In the genomic region with DNA sequence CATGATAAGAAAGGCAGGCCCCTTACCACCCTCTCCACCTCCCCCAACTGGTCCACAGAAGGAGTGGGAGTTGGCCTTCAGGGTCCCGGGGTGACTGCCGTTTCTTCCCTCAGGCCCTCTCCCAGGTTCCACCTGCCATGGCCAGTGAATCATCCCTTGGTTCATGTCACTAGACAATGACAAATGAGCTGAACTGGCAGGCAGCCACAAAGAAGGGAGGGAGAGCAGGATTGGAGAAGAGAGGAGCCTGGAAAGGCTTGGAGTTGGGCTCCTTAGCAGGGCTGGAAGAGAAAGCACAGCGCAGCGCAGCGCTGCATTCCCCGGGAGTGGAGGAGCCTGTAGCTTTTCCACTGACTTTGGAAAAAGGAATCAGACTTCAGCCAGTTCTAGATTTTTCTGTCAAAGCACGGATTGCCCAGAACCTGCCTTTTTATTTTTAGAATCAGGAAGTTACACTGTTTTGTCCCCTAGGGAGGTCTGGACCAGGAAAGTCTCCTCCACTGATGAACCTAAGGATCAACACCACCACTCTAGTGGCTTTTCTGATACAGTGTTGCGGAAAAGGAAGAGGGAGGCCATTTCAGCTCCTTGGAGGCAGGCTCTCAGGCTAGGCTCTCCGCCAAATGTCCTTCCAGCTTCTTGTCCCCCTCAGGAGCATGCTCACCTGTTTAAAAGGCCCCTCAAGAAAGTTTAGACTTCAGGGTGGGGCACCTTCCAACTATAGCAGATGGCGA, we compare ENCODE assay signal across 8 mouse cellular contexts. TPM values are rescaled to one million over a fixed set of nuclear protein-coding genes. Genes with fewer than 3 reads are reported as not detected.
DNase-seq lines count a peak whose midpoint lies in the region; ATAC-seq and TF ChIP-seq lines count a peak whose summit lies in the region.

No protein-coding gene starts in this region.

- H3K4me2 ChIP-seq in lung, embryonic 14.5 days, result 0 out of 2 replicates have a peak overlapping the region, but pooled peaks have one; percentile 15
- peak overlapping the region; percentile 11 for H3K4me2 ChIP-seq in heart, embryonic 16.5 days (ENCODE audit: low read depth, low read length)
- H3K4me2 ChIP-seq in stomach, embryonic 15.5 days, result peak overlapping the region; percentile 19; the same call in 1 of the 2 replicates
- H3K4me2 ChIP-seq in forebrain, embryonic 14.5 days (ENCODE audit: low read length), result no peak overlapping the region

- H3K9ac ChIP-seq in lung, embryonic 14.5 days, result no peak overlapping the region
- H3K9ac ChIP-seq in heart, embryonic 16.5 days (ENCODE audit: low read length), result peak overlapping the region; percentile 49
- no peak overlapping the region for H3K9ac ChIP-seq in stomach, embryonic 15.5 days
- H3K9ac ChIP-seq in forebrain, embryonic 14.5 days (ENCODE audit: low read length), result no peak overlapping the region

- H3K36me3 ChIP-seq in lung, embryonic 14.5 days (ENCODE audit: insufficient read depth), result no peaks in the 10 kb centered on the region
- H3K36me3 ChIP-seq in heart, embryonic 16.5 days (ENCODE audit: control insufficient read depth, insufficient read depth), result no peaks in the 10 kb centered on the region
- no peaks in the 10 kb centered on the region for H3K36me3 ChIP-seq in stomach, embryonic 15.5 days
- H3K36me3 ChIP-seq in forebrain, embryonic 14.5 days (ENCODE audit: control insufficient read depth, insufficient read depth, low read length), result no peaks in the 10 kb centered on the region

- H3K4me3 ChIP-seq in lung, embryonic 14.5 days (ENCODE audit: low read depth, low read length), result no peak overlapping the region
- H3K4me3 ChIP-seq in heart, embryonic 16.5 days (ENCODE audit: low read length), result no peak overlapping the region
- H3K4me3 ChIP-seq in stomach, embryonic 15.5 days (replicated peaks), result no peak overlapping the region
- no peak overlapping the region for H3K4me3 ChIP-seq in forebrain, embryonic 14.5 days (ENCODE audit: low read depth, low read length)

- 43% methylated on average over 10 of the region's 10 CpGs for WGBS in lung, embryonic 14.5 days
- WGBS in heart, embryonic 16.5 days, result 46% methylated on average over 10 of the region's 10 CpGs
- WGBS in stomach, embryonic 15.5 days, result 36% methylated on average over 10 of the region's 10 CpGs
- WGBS in forebrain, embryonic 14.5 days, result 75% methylated on average over 10 of the region's 10 CpGs

- H3K27me3 ChIP-seq in lung, embryonic 14.5 days (ENCODE audit: insufficient read depth, low read length), result no peaks in the 10 kb centered on the region
- H3K27me3 ChIP-seq in heart, embryonic 16.5 days (ENCODE audit: control insufficient read depth, insufficient read depth, low read length), result no peaks in the 10 kb centered on the region
- H3K27me3 ChIP-seq in stomach, embryonic 15.5 days (replicated peaks), result no peaks in the 10 kb centered on the region
- 0 out of 2 replicates have a peak, but pooled peaks cover 4% of the 10 kb centered on the region for H3K27me3 ChIP-seq in forebrain, embryonic 14.5 days (replicated peaks; ENCODE audit: control insufficient read depth, insufficient read depth, low read length)

- no peak for TF ChIP-seq CTCF in lung, embryonic 14.5 days (IDR thresholded peaks at IDR 0.05; ENCODE audit: low read depth)

- H3K4me1 ChIP-seq in lung, embryonic 14.5 days (ENCODE audit: insufficient read depth), result peaks cover 49% of the 10 kb centered on the region
- peaks cover 56% of the 10 kb centered on the region for H3K4me1 ChIP-seq in heart, embryonic 16.5 days (ENCODE audit: control insufficient read depth, insufficient read depth, low read length)
- H3K4me1 ChIP-seq in stomach, embryonic 15.5 days, result peaks cover 50% of the 10 kb centered on the region
- H3K4me1 ChIP-seq in forebrain, embryonic 14.5 days (ENCODE audit: control insufficient read depth, insufficient read depth, low read length), result peaks cover 11% of the 10 kb centered on the region

- H3K27ac ChIP-seq in lung, embryonic 14.5 days (ENCODE audit: low read depth), result peak overlapping the region; percentile 61
- H3K27ac ChIP-seq in heart, embryonic 16.5 days (ENCODE audit: low read length), result peak overlapping the region; percentile 78
- H3K27ac ChIP-seq in stomach, embryonic 15.5 days, result peak overlapping the region; percentile 72
- no peak overlapping the region for H3K27ac ChIP-seq in forebrain, embryonic 14.5 days (ENCODE audit: low read depth, low read length)

- ATAC-seq in lung, embryonic 14.5 days (ENCODE audit: insufficient read depth), result 0 out of 2 replicates have a peak, but pooled peaks have one; percentile 22
- no peak for ATAC-seq in heart, embryonic 16.5 days (replicated peaks; ENCODE audit: extremely low read depth, insufficient read depth, low FRiP score)
- ATAC-seq in stomach, embryonic 15.5 days (ENCODE audit: insufficient read depth, low FRiP score, low read depth), result peak; percentile 23; the same call in 1 of the 2 replicates
- ATAC-seq in forebrain, embryonic 14.5 days, result no peak
- ATAC-seq in activated CD4-positive, CD25-positive, alpha-beta regulatory T cell, adult 4 months, result no peak

- peak; percentile 83 for DNase-seq in lung, embryonic 14.5 days
- DNase-seq in lung, postnatal 25 days (ENCODE audit: low spot score), result no peak
- peak; percentile 37 to 74 for DNase-seq in adrenal gland, postnatal 4 days (ENCODE audit: low spot score in 2 of 2)
- peak; percentile 81 to 84 for DNase-seq in kidney, postnatal 4 days
- DNase-seq in forebrain, embryonic 14.5 days (ENCODE audit: low spot score), result no peak

- no peaks in the 10 kb centered on the region for H3K9me3 ChIP-seq in lung, embryonic 14.5 days (ENCODE audit: low read depth, low read length)
- H3K9me3 ChIP-seq in heart, embryonic 16.5 days (replicated peaks; ENCODE audit: control insufficient read depth, low read length), result no peaks in the 10 kb centered on the region
- H3K9me3 ChIP-seq in stomach, embryonic 15.5 days, result no peaks in the 10 kb centered on the region
- H3K9me3 ChIP-seq in forebrain, embryonic 14.5 days (replicated peaks; ENCODE audit: control insufficient read depth, low read length), result no peaks in the 10 kb centered on the region

RNA-seq across cellular contexts. Expression of a gene that starts 4.0 kb away (rescaled TPM):
- polyA plus RNA-seq in lung, embryonic 14.5 days (2014; fragmentation: Nextera tagmentation; extraction: Ambion mirVana), result 14.3 and 15.4 TPM in 2 replicates
- total RNA-seq in adrenal gland, postnatal 4 days (2021), result 10 to 100 TPM; 16.7 to 19.8 TPM
- 9.5 and 9.7 TPM in 2 replicates for polyA plus RNA-seq in heart, embryonic 16.5 days (2015; fragmentation: Nextera tagmentation; extraction: Ambion mirVana)
- 10.5 TPM in 2 replicates for polyA plus RNA-seq in stomach, embryonic 15.5 days (2015; fragmentation: Nextera tagmentation; extraction: Ambion mirVana)
- 1.9 and 2.9 TPM in 2 replicates for polyA plus RNA-seq in forebrain, embryonic 14.5 days (2014; fragmentation: Nextera tagmentation; extraction: Ambion mirVana)
- 10 to 100 TPM; 41.7 to 60.6 TPM for polyA plus RNA-seq in activated CD4-positive, CD25-positive, alpha-beta regulatory T cell, adult 4 months (2017; shearing (Covaris generic))

Comparison
In these comparisons a context has a peak if more than half of its experiments do, and no peak if none do; other contexts are left out.
1. DNase-seq: peak in lung, embryonic 14.5 days (single experiment), adrenal gland, postnatal 4 days (2 of 2) and kidney, postnatal 4 days (2 of 2); none in lung, postnatal 25 days (single experiment) and forebrain, embryonic 14.5 days (single experiment).
2. ATAC-seq: peak in lung, embryonic 14.5 days (single experiment) and stomach, embryonic 15.5 days (single experiment); none in heart, embryonic 16.5 days (single experiment), forebrain, embryonic 14.5 days (single experiment) and activated CD4-positive, CD25-positive, alpha-beta regulatory T cell, adult 4 months (single experiment).